ENCODE assay signal across 24 mouse cellular contexts in genomic region chr14:8946851-8947625, GRCm38 (mm10).
A peak's percentile ranks its signal among the peaks of the same experiment; 100 is the strongest.
DNase-seq lines count a peak whose midpoint lies in the region; ATAC-seq and TF ChIP-seq lines count a peak whose summit lies in the region.
"Had no signal": no experiment of that assay in that cellular context is flagged by ENCODE, and none has a peak within 500 bp of the region (broad histone marks: within the 10 kb centered on the region; RNA-seq: fewer than 3 reads in every experiment).

No protein-coding gene starts in this region.

- DNase-seq in cerebellum, postnatal 14 days, result peak; percentile 46 to 69
- no peak for DNase-seq in cerebellum, adult 11-12 months
- DNase-seq in hindbrain, embryonic 10.5 days (ENCODE audit: low spot score), result no peak
- no peak for DNase-seq in neural tube, embryonic 10.5 days (ENCODE audit: extremely low spot score, low spot score)
- DNase-seq in hindbrain, postnatal 0 days (ENCODE audit: low spot score), result peak; percentile 28
- DNase-seq in frontal cortex, postnatal 25 days (ENCODE audit: low spot score in 2 of 2), result no peak
- DNase-seq: adrenal gland, postnatal 25 days; heart, adult 2 months; heart, postnatal 4 days; kidney, adult 2 months; kidney, postnatal 36 days; liver, embryonic 13.5 days; lung, adult 2 months; lung, postnatal 10 days; midbrain, embryonic 14.5 days; thymus, adult 2 months; thymus, postnatal 36 days had no signal

- no peaks in the 10 kb centered on the region for H3K9me3 ChIP-seq in hindbrain, embryonic 12.5 days (replicated peaks)
- H3K9me3 ChIP-seq in hindbrain, embryonic 10.5 days, result no peaks in the 10 kb centered on the region
- H3K9me3 ChIP-seq in neural tube, embryonic 13.5 days, result no peaks in the 10 kb centered on the region
- no peaks in the 10 kb centered on the region for H3K9me3 ChIP-seq in hindbrain, postnatal 0 days (ENCODE audit: low read length)
- H3K9me3 ChIP-seq: forebrain, embryonic 13.5 days; heart, embryonic 12.5 days; liver, embryonic 13.5 days had no signal

- no peak overlapping the region for H3K4me3 ChIP-seq in hindbrain, embryonic 12.5 days
- H3K4me3 ChIP-seq in hindbrain, embryonic 10.5 days, result no peak overlapping the region
- no peak overlapping the region for H3K4me3 ChIP-seq in neural tube, embryonic 13.5 days
- no peak overlapping the region for H3K4me3 ChIP-seq in hindbrain, postnatal 0 days (ENCODE audit: low read length)
- H3K4me3 ChIP-seq: forebrain, embryonic 13.5 days; heart, adult 2 months; heart, embryonic 12.5 days; layer of hippocampus, adult 2 months; liver, embryonic 13.5 days; myocyte had no signal

- ATAC-seq in hindbrain, embryonic 12.5 days (ENCODE audit: low FRiP score), result no peak
- ATAC-seq in neural tube, embryonic 13.5 days (ENCODE audit: low read depth), result no peak
- no peak for ATAC-seq in hindbrain, postnatal 0 days
- ATAC-seq: forebrain, embryonic 13.5 days had no signal

- H3K36me3 ChIP-seq in hindbrain, embryonic 12.5 days, result no peaks in the 10 kb centered on the region
- H3K36me3 ChIP-seq in hindbrain, embryonic 10.5 days, result no peaks in the 10 kb centered on the region
- no peaks in the 10 kb centered on the region for H3K36me3 ChIP-seq in neural tube, embryonic 13.5 days
- no peaks in the 10 kb centered on the region for H3K36me3 ChIP-seq in hindbrain, postnatal 0 days (ENCODE audit: insufficient read depth, low read length)
- H3K36me3 ChIP-seq: heart, embryonic 12.5 days; liver, embryonic 13.5 days had no signal

- no peak overlapping the region for H3K4me2 ChIP-seq in hindbrain, embryonic 12.5 days (replicated peaks)
- H3K4me2 ChIP-seq in neural tube, embryonic 13.5 days, result no peak overlapping the region
- H3K4me2 ChIP-seq in hindbrain, postnatal 0 days (ENCODE audit: low read depth, low read length), result no peak overlapping the region
- H3K4me2 ChIP-seq: forebrain, embryonic 13.5 days; heart, embryonic 12.5 days; liver, embryonic 13.5 days had no signal

- 70% methylated on average over 5 of the region's 5 CpGs for WGBS in hindbrain, embryonic 12.5 days
- 80% methylated on average over 5 of the region's 5 CpGs for WGBS in hindbrain, embryonic 10.5 days
- 64% methylated on average over 5 of the region's 5 CpGs for WGBS in neural tube, embryonic 13.5 days
- 52% methylated on average over 5 of the region's 5 CpGs for WGBS in hindbrain, postnatal 0 days

- no peaks in the 10 kb centered on the region for H3K4me1 ChIP-seq in hindbrain, embryonic 12.5 days
- H3K4me1 ChIP-seq in hindbrain, embryonic 10.5 days (replicated peaks), result no peaks in the 10 kb centered on the region
- no peaks in the 10 kb centered on the region for H3K4me1 ChIP-seq in neural tube, embryonic 13.5 days (replicated peaks)
- no peaks in the 10 kb centered on the region for H3K4me1 ChIP-seq in hindbrain, postnatal 0 days (ENCODE audit: insufficient read depth, low read length)
- H3K4me1 ChIP-seq: forebrain, embryonic 13.5 days; heart, embryonic 12.5 days; liver, embryonic 13.5 days had no signal

- no peaks in the 10 kb centered on the region for H3K27me3 ChIP-seq in hindbrain, embryonic 12.5 days
- H3K27me3 ChIP-seq in hindbrain, embryonic 10.5 days (ENCODE audit: insufficient read depth, poor library complexity, severe bottlenecking), result no peaks in the 10 kb centered on the region
- no peaks in the 10 kb centered on the region for H3K27me3 ChIP-seq in neural tube, embryonic 13.5 days
- H3K27me3 ChIP-seq in hindbrain, postnatal 0 days (ENCODE audit: insufficient read depth, low read length), result no peaks in the 10 kb centered on the region
- H3K27me3 ChIP-seq: forebrain, embryonic 13.5 days; heart, embryonic 12.5 days; liver, embryonic 13.5 days had no signal

- H3K27ac ChIP-seq in hindbrain, embryonic 12.5 days, result peak overlapping the region; percentile 30; the same call in 1 of the 2 replicates
- no peak overlapping the region for H3K27ac ChIP-seq in hindbrain, embryonic 10.5 days
- H3K27ac ChIP-seq in neural tube, embryonic 13.5 days (replicated peaks), result 0 out of 2 replicates have a peak overlapping the region, but pooled peaks have one; percentile 9
- no peak overlapping the region for H3K27ac ChIP-seq in hindbrain, postnatal 0 days
- H3K27ac ChIP-seq: forebrain, embryonic 13.5 days; heart, adult 2 months; layer of hippocampus, adult 2 months; liver, embryonic 13.5 days; macrophage had no signal

- no peak overlapping the region for H3K9ac ChIP-seq in hindbrain, embryonic 12.5 days
- no peak overlapping the region for H3K9ac ChIP-seq in neural tube, embryonic 13.5 days
- no peak overlapping the region for H3K9ac ChIP-seq in hindbrain, postnatal 0 days (replicated peaks; ENCODE audit: low read length)
- H3K9ac ChIP-seq: forebrain, embryonic 13.5 days; heart, embryonic 12.5 days; liver, embryonic 13.5 days had no signal

- no peak for TF ChIP-seq CTCF in hindbrain, postnatal 0 days (IDR thresholded peaks at IDR 0.05; ENCODE audit: low read depth)

Comparison
In these comparisons a context has a peak if more than half of its experiments do, and no peak if none do; other contexts are left out.
1. DNase-seq: peak in cerebellum, postnatal 14 days (2 of 2) and hindbrain, postnatal 0 days (single experiment); none in cerebellum, adult 11-12 months (single experiment), hindbrain, embryonic 10.5 days (single experiment), neural tube, embryonic 10.5 days (single experiment) and frontal cortex, postnatal 25 days (0 of 2).
2. H3K27ac ChIP-seq: peak in hindbrain, embryonic 12.5 days (single experiment) and neural tube, embryonic 13.5 days (single experiment); none in hindbrain, embryonic 10.5 days (single experiment) and hindbrain, postnatal 0 days (single experiment).